Mouse (Mus musculus) gonadal fat pad, adult 2 months (tissue): ENCODE measurements around the gene Ripk3. TPM values are rescaled to one million over a fixed set of nuclear protein-coding genes. Genes with fewer than 3 reads are reported as not detected.

ENCODE experiments used
- DNase-seq: peaks from one replicate; pipeline ENCODE4 v3.0.0-alpha.2; 2012; ENCODE audit warnings: low read depth
- polyA plus RNA-seq: library from polyadenylated mRNA; depleted of rRNA; stranded (reverse); fragments of >200 nt; gene quantifications from 2 replicates; pipeline ENCODE4 v1.2.3, GENCODE M21; 2012; rRNA removed

Gene Ripk3
- 9.1 and 10.7 TPM in 2 replicates for polyA plus RNA-seq

- no peak for DNase-seq
These were observed at the start of gene Ripk3 for GRCm38 (mm10) chr14:55788256-55789050. Gene Ripk3 (minus strand): TSS chr14:55788865.

DNA sequence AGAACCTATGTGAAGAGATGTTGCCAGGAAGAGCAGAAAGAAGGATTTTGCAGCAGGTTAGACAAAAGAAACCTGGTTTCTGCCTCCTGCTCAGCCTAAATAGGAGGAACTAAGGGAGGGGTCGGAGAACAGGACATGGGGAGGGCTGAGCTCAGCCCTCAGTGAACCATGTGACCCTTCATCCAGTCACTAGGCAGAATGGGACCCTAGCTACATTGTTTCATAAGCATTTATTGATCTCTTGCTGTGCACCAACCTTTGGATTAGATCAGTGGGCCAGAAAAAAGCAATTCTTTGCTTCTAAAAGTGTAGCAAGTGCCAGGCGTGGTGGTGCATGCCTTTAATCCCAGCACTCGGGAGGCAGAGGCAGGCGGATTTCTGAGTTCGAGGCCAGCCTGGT is 49.6 kb upstream of the Ripk3 start:
- DNase-seq, result no peak

DNA sequence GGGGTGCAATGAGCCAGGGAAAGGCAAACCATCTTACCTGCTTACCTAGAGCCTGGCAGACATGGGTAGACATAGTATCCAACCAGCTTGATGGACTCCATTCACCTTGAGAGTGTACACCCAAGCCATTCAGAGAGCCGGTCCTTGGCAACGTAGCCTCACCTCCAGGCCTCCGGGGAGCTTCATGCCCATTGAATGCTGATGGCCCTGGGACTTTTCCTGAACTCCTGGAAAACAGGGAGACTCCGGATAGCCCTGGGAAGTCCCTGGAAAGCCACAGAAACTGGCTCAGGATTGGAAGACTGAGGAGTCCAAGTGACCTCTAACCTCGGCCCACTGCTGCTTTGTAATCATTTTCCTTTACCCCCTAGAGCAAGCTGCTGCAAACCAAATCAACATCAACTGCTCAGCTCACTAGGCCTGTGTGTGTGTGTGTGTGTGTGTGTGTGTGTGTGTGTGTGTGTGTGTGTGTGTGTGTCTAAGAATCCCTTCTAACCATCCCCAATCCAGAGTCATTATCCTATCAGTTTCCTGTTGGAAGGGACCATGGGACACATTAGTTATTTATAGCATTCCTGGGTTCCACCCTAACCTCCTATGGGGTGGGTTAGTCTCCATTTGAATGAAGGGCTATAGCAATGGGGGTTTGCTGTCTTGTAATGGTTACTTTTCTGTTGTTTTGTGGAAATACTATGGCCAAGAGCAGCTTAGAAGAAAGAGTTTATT is 46.3 kb upstream of the Ripk3 start:
- no peak for DNase-seq

GRCm38 (mm10) chr14:55833126-55833525 is 44.5 kb upstream of the Ripk3 start:
- DNase-seq, result no peak

GRCm38 (mm10) chr14:55830331-55830730 is 41.7 kb upstream of the Ripk3 start:
- DNase-seq, result no peak

DNA sequence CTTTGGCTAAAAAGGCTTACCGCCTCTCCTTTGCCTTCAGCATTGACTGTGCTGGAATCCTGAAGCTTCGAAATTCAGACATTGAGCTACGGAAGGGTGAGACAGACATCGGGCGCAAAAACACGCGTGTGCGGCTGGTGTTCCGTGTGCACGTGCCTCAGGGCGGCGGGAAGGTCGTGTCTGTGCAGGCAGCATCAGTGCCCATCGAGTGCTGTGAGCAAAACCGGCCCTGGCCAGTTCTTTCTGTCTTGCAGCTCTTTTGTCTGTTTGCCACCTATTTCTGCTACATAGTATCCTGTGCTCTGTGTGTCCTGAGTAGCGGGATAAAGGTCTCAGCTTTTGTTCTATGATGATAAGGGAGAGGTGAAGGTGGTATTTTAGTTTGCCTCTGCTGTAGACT is 41.2 kb upstream of the Ripk3 start:
- no peak for DNase-seq

DNA sequence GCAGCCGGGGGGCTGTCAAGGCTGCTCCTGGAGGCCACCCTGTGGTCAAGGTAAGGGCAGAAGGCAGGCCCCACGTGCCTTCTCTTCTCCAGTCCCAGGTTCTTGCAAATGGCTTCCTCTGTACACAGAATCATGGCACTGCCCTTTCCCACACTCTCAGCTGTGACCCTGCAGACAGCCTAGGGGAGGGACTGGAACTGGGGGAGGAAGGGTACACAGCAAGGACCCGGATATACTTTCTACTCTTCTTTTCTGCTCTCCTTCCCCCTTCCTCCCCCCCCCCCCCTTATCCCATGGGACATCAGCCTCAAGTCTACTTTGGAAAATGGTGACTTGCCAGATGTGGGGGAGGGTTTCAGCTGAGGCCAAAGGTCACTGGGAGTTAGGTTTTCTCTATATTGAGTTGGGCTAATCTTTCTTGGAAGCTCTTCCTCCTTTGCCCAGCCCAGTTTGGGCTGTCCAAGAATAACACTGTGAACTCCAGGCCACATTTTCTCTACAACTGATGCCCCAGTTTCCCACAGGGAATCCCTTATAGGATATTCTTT is 40.1 kb upstream of the Ripk3 start:
- no peak for DNase-seq

DNA sequence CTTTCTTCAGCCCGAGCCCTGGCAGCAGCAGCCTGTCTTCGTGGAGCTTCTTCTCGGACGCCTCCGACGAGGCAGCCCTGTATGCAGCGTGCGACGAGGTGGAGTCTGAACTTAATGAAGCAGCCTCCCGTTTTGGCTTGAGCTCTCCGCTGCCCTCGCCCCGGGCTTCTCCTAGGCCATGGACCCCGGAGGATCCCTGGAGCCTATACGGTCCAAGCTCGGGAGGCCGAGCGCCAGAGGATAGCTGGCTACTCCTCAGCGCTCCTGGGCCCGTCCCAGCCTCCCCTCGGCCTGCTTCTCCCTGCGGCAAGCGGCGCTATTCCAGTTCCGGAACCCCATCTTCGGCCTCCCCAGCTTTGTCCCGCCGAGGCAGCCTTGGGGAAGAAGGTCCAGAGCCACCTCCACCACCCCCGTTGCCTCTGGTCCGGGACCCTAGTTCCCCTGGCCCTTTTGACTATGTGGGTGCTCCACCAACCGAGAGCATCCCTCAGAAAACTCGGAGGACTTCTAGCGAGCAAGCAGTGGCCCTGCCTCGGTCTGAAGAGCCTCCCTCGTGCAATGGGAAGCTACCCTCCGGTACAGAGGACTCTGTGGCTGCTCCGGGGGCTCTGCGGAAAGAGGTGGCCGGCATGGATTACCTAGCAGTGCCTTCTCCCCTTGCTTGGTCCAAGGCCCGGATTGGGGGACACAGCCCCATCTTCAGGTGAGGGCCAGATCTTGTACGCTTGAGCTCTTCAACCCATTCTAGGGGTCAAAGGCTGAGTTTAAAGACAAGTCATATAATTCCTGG is 38.1 kb upstream of the Ripk3 start:
- DNase-seq, result no peak

DNA sequence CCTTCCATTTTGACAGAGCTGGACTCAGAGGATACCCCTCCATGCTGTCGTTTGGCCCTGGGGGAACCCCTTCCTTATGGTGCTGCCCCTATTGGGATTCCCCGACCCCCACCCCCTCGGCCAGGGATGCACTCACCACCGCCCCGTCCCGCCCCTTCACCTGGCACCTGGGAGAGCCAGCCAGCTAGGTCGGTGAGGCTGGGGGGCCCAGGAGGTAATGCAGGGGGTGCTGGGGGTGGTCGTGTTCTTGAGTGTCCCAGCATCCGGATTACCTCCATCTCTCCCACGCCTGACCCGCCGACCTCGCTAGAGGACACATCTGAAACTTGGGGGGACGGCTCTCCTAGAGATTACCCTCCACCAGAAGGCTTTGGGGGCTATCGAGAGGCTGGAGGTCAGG is 37.5 kb upstream of the Ripk3 start:
- DNase-seq, result no peak

- no peak for DNase-seq
These were observed 36.8 kb upstream of the Ripk3 start for GRCm38 (mm10) chr14:55825216-55826051.

DNA sequence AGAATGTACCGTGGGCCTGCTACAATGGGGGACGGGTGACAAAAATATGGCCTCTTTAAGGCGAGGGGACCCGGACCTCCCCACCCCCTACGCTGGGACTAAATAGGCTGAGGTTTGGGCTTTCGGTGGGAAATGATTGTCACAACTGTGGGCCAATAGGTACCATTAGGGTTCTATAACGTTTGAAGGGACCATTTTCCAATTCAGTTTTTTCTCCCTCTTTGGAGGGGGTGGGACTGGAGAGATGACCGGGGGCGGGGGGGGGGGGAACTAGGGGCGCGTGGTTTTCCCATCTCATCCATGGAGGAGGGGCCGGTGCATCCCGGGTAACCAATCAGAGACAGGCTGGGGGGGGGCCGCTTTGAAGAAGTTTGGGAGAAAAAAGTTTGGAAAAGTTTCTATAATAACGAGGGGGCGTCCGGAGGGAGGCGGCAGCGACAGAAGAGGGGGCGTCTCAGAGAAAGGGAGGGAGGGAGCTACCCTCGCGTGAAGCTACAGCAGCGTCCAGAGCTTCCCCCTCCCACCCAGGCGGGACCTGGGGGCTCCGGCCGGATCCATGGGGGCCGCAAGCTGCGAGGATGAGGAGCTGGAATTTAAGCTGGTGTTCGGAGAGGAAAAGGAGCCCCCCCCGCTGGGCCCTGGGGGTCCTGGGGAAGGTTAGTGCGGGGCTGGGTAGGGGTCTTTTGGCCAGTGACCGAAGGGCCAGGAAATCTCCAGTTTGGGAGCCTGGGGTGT is 36.0 kb upstream of the Ripk3 start:
- DNase-seq, result no peak

DNA sequence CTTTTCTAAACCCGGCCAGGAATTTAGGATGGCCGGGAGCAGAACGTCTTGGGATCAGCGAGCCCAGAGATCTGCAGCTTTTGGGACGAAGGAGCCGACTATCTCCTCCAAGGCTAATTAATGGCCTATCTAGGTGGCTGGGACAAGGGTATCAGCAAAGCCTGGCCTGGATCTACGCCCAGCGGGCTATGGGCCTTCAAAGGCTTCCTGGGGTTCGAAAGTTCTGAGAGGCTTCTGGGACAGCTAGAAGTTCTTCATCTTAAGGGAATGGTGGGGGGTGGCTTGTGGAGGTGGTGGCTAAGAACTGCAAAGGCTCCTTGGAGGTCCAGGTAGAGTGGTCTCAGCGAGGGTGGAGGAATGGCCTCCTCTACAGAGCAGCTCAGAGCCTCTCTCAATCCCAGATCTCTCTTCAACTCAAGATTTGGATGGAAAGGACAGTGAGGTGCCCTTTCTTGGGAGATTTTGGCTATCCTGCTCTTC is 35.4 kb upstream of the Ripk3 start:
- no peak for DNase-seq

- DNase-seq, result no peak
These were observed 34.5 kb upstream of the Ripk3 start, which contains the start of gene Nfatc4 for GRCm38 (mm10) chr14:55822991-55823762. Gene Nfatc4 (plus strand): TSS chr14:55823144.

- no peak for DNase-seq
These were observed 33.8 kb upstream of the Ripk3 start for GRCm38 (mm10) chr14:55822435-55822990.

GRCm38 (mm10) chr14:55820576-55820975 is 31.9 kb upstream of the Ripk3 start:
- no peak for DNase-seq

DNA sequence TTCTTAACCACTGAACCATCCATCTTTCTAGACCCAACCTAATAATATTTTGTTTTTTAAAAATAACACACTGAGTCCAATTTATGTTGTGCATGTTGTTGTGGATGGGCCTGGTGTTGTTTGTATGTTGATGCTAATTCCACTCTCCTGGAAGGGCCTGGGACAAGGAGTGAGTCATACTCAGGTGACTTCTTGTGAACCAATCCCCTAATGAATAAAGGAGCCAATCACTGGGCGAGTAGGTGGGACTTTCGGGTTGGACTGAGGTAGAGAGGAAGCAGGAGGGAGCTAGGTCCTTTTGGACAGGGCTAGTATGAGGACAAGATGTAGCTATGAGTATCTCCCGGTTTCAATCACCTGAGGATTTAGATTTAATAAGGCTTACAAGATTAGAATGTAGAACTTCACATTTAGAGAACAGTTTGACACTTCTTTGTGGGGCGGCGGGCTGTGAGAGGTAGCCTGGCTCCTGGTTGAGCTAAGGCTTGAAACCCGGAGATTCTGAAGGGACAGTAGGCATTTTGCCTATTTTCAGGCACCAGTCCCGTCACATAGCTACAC is 31.3 kb upstream of the Ripk3 start:
- no peak for DNase-seq

- DNase-seq, result no peak
These were observed 26.7 kb upstream of the Ripk3 start for GRCm38 (mm10) chr14:55815310-55815751.

DNA sequence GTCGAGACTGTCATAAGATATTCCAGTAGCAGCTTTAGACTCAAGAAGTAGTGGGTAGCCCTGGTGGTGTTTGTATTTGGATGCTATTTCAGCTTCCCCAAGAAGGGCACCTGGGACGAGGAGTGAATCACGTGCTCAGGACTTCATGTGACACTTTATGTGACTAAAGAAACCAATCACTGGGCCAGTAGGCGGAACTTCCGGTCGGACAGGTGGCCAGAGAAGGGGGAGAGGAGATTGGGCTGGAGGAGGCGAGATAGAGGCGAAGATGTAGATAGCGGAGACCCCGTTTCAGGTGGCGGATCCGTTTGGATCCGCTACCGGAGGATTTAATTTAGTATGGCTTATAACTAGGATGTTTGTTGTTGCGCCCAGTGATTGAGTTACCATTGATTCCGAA is 26.2 kb upstream of the Ripk3 start:
- DNase-seq, result no peak
